Mouse (Mus musculus) lung, postnatal 0 days (tissue): ENCODE results near the gene Ociad1. TPM values are rescaled to one million over a fixed set of nuclear protein-coding genes. Genes with fewer than 3 reads are reported as not detected.
"Not testable (repeated sequence)": the region's sequence is repeated elsewhere in the genome, so short reads cannot be mapped to it uniquely, and the experiment has no call there.

Source experiments
- ATAC-seq: fragments of 200-750 bp; cut with Nextera tagmentation; 2 replicates; pipeline ENCODE4 v1.8.0; 2017; ENCODE audit warnings: moderate library complexity
- DNase-seq: peaks from one replicate; pipeline ENCODE4 v3.0.0-alpha.2; 2016; ENCODE audit warnings: low spot score
- H3K27ac ChIP-seq: fragments of 300-500 bp; sonication (generic); 2 replicates; pipeline ENCODE4 v1.5.1; 2014; ENCODE audit warnings: antibody characterized with exemption, mild to moderate bottlenecking, low read length, mixed read lengths
- H3K27me3 ChIP-seq: fragments of 300-500 bp; sonication (generic); replicated peaks from 2 replicates; pipeline ENCODE4 v1.6.1; 2014; ENCODE audit warnings: low read length, mixed read lengths; ENCODE audit not compliant: insufficient read depth
- H3K36me3 ChIP-seq: fragments of 300-500 bp; sonication (generic); 2 replicates; pipeline ENCODE4 v1.6.1; 2014; ENCODE audit warnings: low read length, mixed read lengths; ENCODE audit not compliant: insufficient read depth
- H3K4me1 ChIP-seq: fragments of 300-500 bp; sonication (generic); 2 replicates; pipeline ENCODE4 v1.6.1; 2014; ENCODE audit warnings: antibody characterized with exemption, low read depth, low read length, mixed read lengths; ENCODE audit not compliant: insufficient read depth
- H3K4me2 ChIP-seq: fragments of 300-500 bp; sonication (generic); replicated peaks from 2 replicates; pipeline ENCODE4 v1.6.1; 2014; ENCODE audit warnings: low read depth, mild to moderate bottlenecking, low read length, moderate library complexity, mixed read lengths
- H3K4me3 ChIP-seq: fragments of 300-500 bp; sonication (generic); 2 replicates; pipeline ENCODE4 v1.5.1; 2014; ENCODE audit warnings: low read depth, low read length
- H3K9ac ChIP-seq: fragments of 300-500 bp; sonication (generic); replicated peaks from 2 replicates; pipeline ENCODE4 v1.6.1; 2014; ENCODE audit warnings: low read depth, mild to moderate bottlenecking
- H3K9me3 ChIP-seq: fragments of 300-500 bp; sonication (generic); 2 replicates; pipeline ENCODE4 v1.6.1; 2016; ENCODE audit warnings: low read length, mixed read lengths
- CTCF ChIP-seq: IDR thresholded peaks from 2 replicates; pipeline ENCODE4 v1.5.1; 2016; ENCODE audit warnings: antibody characterized with exemption, mild to moderate bottlenecking
- EP300 ChIP-seq: IDR thresholded peaks from 2 replicates; pipeline ENCODE4 v1.6.1; 2016; ENCODE audit warnings: antibody characterized with exemption, mild to moderate bottlenecking, control low read depth
- WGBS: fragments of 180-500 bp; shearing (Covaris S2); extraction: QIAGEN DNeasy Blood & Tissue Kit; methylation state at CpG from one replicate; pipeline ENCODE4 v1.1.7; 2014; 5-methylcytosine and 5-hydroxymethylcytosine counted together
- polyA plus RNA-seq: library from polyadenylated mRNA; unstranded; fragments of >200 nt; fragmentation: Nextera tagmentation; extraction: Ambion mirVana; gene quantifications from 2 replicates; pipeline ENCODE4 v1.2.1, GENCODE M21; 2015

The Ociad1 gene
- polyA plus RNA-seq, 1 experiment from 2014 or later: 177 TPM

DNA sequence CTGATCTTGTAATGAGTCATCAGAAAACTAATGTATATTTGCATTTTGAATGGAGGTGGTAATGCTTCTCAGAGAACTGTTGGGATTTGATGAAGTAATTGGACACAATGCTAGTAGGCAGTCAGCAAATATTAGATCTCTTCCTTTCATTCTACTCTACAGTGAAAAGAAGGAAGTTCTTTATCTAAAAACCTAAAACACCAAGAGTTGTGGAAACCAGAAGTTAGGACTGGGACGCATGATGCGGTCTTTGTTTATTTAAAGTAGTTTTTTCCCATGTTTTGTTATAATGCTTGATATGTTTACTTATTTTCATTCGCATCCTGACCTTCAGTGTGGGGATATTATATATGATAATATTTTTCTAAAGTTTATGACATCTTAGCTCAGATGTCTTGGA is 14.7 kb downstream of the Ociad1 start:
- no peaks in the 10 kb centered on the region for H3K27me3 ChIP-seq
- no peaks in the 10 kb centered on the region for H3K9me3 ChIP-seq
- TF ChIP-seq CTCF: no peak
- no peak for TF ChIP-seq EP300
- H3K4me3 ChIP-seq: no peak overlapping the region
- WGBS: 84% methylated on average over 3 of the region's 3 CpGs
- ATAC-seq (no peak), DNase-seq (no peak)
- no peak overlapping the region for H3K4me2 ChIP-seq
- peaks cover 38% of the 10 kb centered on the region; the same call in 1 of the 2 replicates for H3K36me3 ChIP-seq
- no peak overlapping the region for H3K9ac ChIP-seq
- H3K27ac ChIP-seq: no peak overlapping the region
- no peaks in the 10 kb centered on the region for H3K4me1 ChIP-seq

- H3K27ac ChIP-seq: no peak overlapping the region
- peaks cover 43% of the 10 kb centered on the region for H3K36me3 ChIP-seq
- TF ChIP-seq CTCF: no peak
- TF ChIP-seq EP300: no peak
- H3K9ac ChIP-seq: no peak overlapping the region
- no peak overlapping the region for H3K4me3 ChIP-seq
- 77% methylated on average over 4 of the region's 4 CpGs for WGBS
- no peaks in the 10 kb centered on the region for H3K4me1 ChIP-seq
- H3K9me3 ChIP-seq: no peaks in the 10 kb centered on the region
- no peaks in the 10 kb centered on the region for H3K27me3 ChIP-seq
- DNase-seq (no peak), ATAC-seq (no peak)
- H3K4me2 ChIP-seq: no peak overlapping the region
Observed at GRCm38 (mm10) chr5:73309496-73309895, 16.9 kb downstream of the Ociad1 start.

GRCm38 (mm10) chr5:73310401-73310800 is 17.8 kb downstream of the Ociad1 start:
- no peak for DNase-seq
- no peak overlapping the region for H3K27ac ChIP-seq
- H3K27me3 ChIP-seq: no peaks in the 10 kb centered on the region
- H3K4me1 ChIP-seq: no peaks in the 10 kb centered on the region
- H3K9ac ChIP-seq: no peak overlapping the region
- WGBS: 68% methylated on average over 1 of the region's 1 CpGs
- TF ChIP-seq EP300: no peak
- TF ChIP-seq CTCF: no peak
- no peak overlapping the region for H3K4me3 ChIP-seq
- no peak overlapping the region for H3K4me2 ChIP-seq
- ATAC-seq: no peak
- peaks cover 42% of the 10 kb centered on the region for H3K36me3 ChIP-seq
- H3K9me3 ChIP-seq: no peaks in the 10 kb centered on the region

DNA sequence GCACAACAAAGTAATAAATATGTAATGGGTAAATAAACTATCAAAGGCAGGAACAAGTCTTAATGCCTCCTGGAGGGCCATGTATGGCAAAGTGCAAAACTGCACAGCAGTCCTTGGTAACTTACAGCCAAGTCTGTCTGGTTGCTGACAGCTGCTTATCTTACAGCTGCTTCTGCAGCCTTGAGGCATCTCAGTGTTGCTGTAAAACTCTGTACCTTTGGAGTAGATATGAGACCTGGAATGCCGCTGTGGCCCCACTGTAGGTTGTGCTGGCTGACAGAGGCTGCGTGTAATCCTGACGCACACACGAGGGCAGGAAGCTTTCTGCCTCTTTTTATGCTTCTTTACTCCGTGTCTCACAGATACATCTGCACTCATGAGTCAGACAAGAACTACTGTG is 18.9 kb downstream of the Ociad1 start:
- TF ChIP-seq CTCF (no peak), EP300 (no peak)
- H3K4me2 ChIP-seq: no peak overlapping the region
- no peak for DNase-seq
- ATAC-seq: no peak
- no peak overlapping the region for H3K4me3 ChIP-seq
- 88% methylated on average over 5 of the region's 5 CpGs for WGBS
- H3K9me3 ChIP-seq: no peaks in the 10 kb centered on the region
- peaks cover 38% of the 10 kb centered on the region for H3K36me3 ChIP-seq
- H3K27ac ChIP-seq: no peak overlapping the region
- no peak overlapping the region for H3K9ac ChIP-seq
- H3K27me3 ChIP-seq: no peaks in the 10 kb centered on the region
- H3K4me1 ChIP-seq: no peaks in the 10 kb centered on the region

- H3K9ac ChIP-seq: no peak overlapping the region
- no peaks in the 10 kb centered on the region for H3K4me1 ChIP-seq
- H3K4me3 ChIP-seq: no peak overlapping the region
- no peak overlapping the region for H3K27ac ChIP-seq
- 86% methylated on average over 10 of the region's 10 CpGs for WGBS
- no peaks in the 10 kb centered on the region for H3K9me3 ChIP-seq
- H3K4me2 ChIP-seq: no peak overlapping the region
- DNase-seq (no peak), ATAC-seq (no peak)
- no peaks in the 10 kb centered on the region for H3K27me3 ChIP-seq
- TF ChIP-seq EP300 (no peak), CTCF (no peak)
- H3K36me3 ChIP-seq: peaks cover 26% of the 10 kb centered on the region
Observed at GRCm38 (mm10) chr5:73313591-73313990, 21.0 kb downstream of the Ociad1 start.

- Histone ChIP-seq H3K4me3 (no peak overlapping the region), H3K36me3 (peaks cover 22% of the 10 kb centered on the region), H3K4me2 (no peak overlapping the region), H3K9me3 (no peaks in the 10 kb centered on the region), H3K4me1 (no peaks in the 10 kb centered on the region), H3K27ac (no peak overlapping the region), H3K9ac (no peak overlapping the region), H3K27me3 (no peaks in the 10 kb centered on the region)
- WGBS: 96% methylated on average over 2 of the region's 2 CpGs
- no peak for ATAC-seq
- peak; percentile 10 for DNase-seq
- no peak for TF ChIP-seq EP300
- no peak for TF ChIP-seq CTCF
Observed at GRCm38 (mm10) chr5:73314654-73315053, 22.1 kb downstream of the Ociad1 start.

DNA sequence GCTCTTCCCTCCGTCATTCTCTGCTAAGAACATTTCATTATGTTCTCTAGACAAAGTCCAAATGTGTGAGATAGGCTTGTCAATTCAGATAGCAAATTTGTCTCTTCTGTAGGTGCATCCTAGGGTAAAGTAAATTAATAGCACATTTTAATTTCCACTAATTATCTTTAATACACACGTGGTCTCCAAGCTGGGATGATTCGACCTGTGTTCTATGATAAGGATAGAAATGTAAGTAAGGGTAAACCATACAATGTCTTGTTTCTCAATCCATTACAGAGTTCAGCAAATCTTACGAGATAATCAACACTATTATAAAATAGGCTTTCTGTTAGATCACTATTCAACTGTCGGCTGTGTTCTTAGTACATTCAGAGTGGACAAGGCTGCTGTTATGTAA is 26.7 kb downstream of the Ociad1 start:
- H3K9me3 ChIP-seq: no peaks in the 10 kb centered on the region
- no peak overlapping the region for H3K4me3 ChIP-seq
- no peak overlapping the region for H3K9ac ChIP-seq
- no peaks in the 10 kb centered on the region for H3K4me1 ChIP-seq
- TF ChIP-seq CTCF (no peak), EP300 (no peak)
- H3K4me2 ChIP-seq: no peak overlapping the region
- H3K27me3 ChIP-seq: no peaks in the 10 kb centered on the region
- ATAC-seq (no peak), DNase-seq (no peak)
- WGBS: 90% methylated on average over 5 of the region's 5 CpGs
- peaks cover 5% of the 10 kb centered on the region; the same call in 1 of the 2 replicates for H3K36me3 ChIP-seq
- no peak overlapping the region for H3K27ac ChIP-seq

DNA sequence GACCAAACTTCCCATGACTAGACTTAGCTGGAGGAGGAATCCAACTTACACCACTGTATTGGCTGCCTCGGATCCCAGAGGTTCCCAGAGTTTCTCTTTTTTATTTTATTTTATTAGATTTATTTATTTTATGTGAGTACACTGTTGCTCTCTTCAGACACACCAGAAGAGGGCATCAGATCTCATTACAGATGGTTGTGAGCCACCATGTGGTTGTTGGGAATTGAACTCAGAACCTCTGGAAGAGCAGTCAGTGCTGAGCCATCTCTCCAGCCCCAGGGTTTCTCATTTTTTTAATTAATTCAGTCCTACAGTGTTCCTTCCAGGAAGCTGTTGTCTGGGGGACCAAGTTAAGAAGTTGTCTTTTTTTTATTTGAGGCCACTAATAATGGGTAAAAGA is 30.1 kb downstream of the Ociad1 start:
- not testable (repeated sequence) for H3K9me3 ChIP-seq, H3K27me3 ChIP-seq, ATAC-seq, H3K27ac ChIP-seq, DNase-seq, H3K4me3 ChIP-seq, H3K36me3 ChIP-seq, H3K4me2 ChIP-seq, H3K4me1 ChIP-seq, H3K9ac ChIP-seq
- 86% methylated on average over 1 of the region's 1 CpGs for WGBS
